Mouse (Mus musculus): Measurements from ENCODE around the gene Rab11fip4. TPM values are rescaled to one million over a fixed set of nuclear protein-coding genes. Genes with fewer than 3 reads are reported as not detected.

Rab11fip4 gene
- polyA plus RNA-seq, 1 experiment from 2014 or later, result 15.6 TPM

DNA sequence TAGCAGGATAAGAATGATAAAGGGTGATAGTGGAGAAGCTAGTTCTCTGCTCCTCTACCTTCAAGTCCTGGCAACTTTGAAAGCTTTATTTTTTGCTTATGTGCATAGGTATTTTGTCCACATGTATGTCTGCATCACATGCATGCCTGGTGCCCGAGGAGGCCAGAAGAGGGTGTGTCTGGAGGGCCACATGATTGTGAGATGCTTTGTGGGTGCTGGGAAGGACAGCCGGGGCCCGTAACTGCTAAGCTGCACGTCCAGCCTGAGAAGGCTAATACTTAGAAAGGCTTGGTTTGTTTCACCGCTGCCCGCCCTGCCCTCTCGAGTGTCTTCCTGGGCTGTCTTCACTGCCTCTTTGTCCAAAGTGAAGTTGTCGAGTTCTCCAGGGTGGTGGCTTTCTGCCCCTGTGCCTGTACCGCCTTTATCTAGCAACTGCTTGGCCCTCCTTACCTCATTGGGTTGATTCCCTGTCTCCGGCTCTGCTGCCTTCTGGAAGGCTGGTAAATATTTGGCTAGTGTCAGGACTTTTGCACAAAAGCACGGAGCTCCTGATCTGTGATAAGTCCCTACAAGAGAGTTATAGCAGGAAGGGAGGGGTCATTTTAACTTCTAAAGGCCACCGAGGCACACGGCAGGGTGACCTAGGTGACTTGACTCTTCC, 123.2 kb downstream of the Rab11fip4 start:
- DNase-seq (ENCODE audit: low spot score), result no peak
- no peak overlapping the region for H3K4me3 ChIP-seq
- WGBS, result 78% methylated on average over 13 of the region's 13 CpGs
- no peak overlapping the region for H3K27ac ChIP-seq
- H3K36me3 ChIP-seq, result no peaks in the 10 kb centered on the region
- H3K27me3 ChIP-seq (ENCODE audit: insufficient read depth, poor library complexity, severe bottlenecking), result peaks cover 58% of the 10 kb centered on the region
- peaks cover 53% of the 10 kb centered on the region for H3K4me1 ChIP-seq (replicated peaks)
- H3K9me3 ChIP-seq, result no peaks in the 10 kb centered on the region

GRCm38 (mm10) chr11:79714743-79715110, 123.7 kb downstream of the Rab11fip4 start:
- H3K4me3 ChIP-seq, result no peak overlapping the region
- no peaks in the 10 kb centered on the region for H3K36me3 ChIP-seq
- H3K9me3 ChIP-seq, result no peaks in the 10 kb centered on the region
- WGBS, result 86% methylated on average over 6 of the region's 6 CpGs
- no peak for DNase-seq (ENCODE audit: low spot score)
- peaks cover 53% of the 10 kb centered on the region for H3K4me1 ChIP-seq (replicated peaks)
- H3K27ac ChIP-seq, result no peak overlapping the region
- H3K27me3 ChIP-seq (ENCODE audit: insufficient read depth, poor library complexity, severe bottlenecking), result peaks cover 53% of the 10 kb centered on the region

GRCm38 (mm10) chr11:79715316-79715715, 124.3 kb downstream of the Rab11fip4 start:
- 78% methylated on average over 8 of the region's 8 CpGs for WGBS

GRCm38 (mm10) chr11:79715733-79716452, 124.9 kb downstream of the Rab11fip4 start:
- H3K27ac ChIP-seq, result no peak overlapping the region; the same call in 1 of the 2 replicates
- peaks cover 52% of the 10 kb centered on the region for H3K4me1 ChIP-seq (replicated peaks)
- H3K9me3 ChIP-seq, result no peaks in the 10 kb centered on the region
- DNase-seq (ENCODE audit: low spot score), result no peak
- H3K27me3 ChIP-seq (ENCODE audit: insufficient read depth, poor library complexity, severe bottlenecking), result peaks cover 42% of the 10 kb centered on the region
- no peaks in the 10 kb centered on the region for H3K36me3 ChIP-seq
- H3K4me3 ChIP-seq, result no peak overlapping the region
- 86% methylated on average over 6 of the region's 6 CpGs for WGBS

More at GRCm38 (mm10) chr11:79715316-79715715, 124.3 kb downstream of the Rab11fip4 start:
- Histone ChIP-seq H3K27ac (no peak overlapping the region), H3K9me3 (no peaks in the 10 kb centered on the region), H3K36me3 (no peaks in the 10 kb centered on the region), H3K4me1 (replicated peaks) (peaks cover 52% of the 10 kb centered on the region), H3K4me3 (no peak overlapping the region), H3K27me3 (ENCODE audit: insufficient read depth, poor library complexity, severe bottlenecking) (peaks cover 47% of the 10 kb centered on the region)
- no peak for DNase-seq (ENCODE audit: low spot score)

DNA sequence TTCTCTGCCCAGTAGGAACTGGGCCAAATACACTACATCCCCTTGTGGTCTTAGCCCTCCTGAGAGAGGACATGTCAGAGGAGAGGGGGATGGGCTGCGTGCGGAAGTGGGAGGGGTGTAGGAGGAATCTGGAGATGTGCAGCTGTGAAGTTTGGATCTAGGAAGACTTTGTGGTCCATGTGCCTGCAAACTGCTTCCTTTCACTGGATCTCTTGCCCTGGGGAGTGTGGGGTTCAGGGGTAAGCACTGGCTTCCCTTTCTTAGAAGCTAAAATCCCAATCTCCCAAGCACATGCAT, 125.4 kb downstream of the Rab11fip4 start:
- Histone ChIP-seq H3K4me1 (replicated peaks) (peaks cover 47% of the 10 kb centered on the region), H3K9me3 (no peaks in the 10 kb centered on the region), H3K4me3 (no peak overlapping the region), H3K36me3 (no peaks in the 10 kb centered on the region), H3K27me3 (ENCODE audit: insufficient read depth, poor library complexity, severe bottlenecking) (peaks cover 37% of the 10 kb centered on the region), H3K27ac (no peak overlapping the region; the same call in 1 of the 2 replicates)
- no peak for DNase-seq (ENCODE audit: low spot score)
- WGBS, result 77% methylated on average over 2 of the region's 2 CpGs

DNA sequence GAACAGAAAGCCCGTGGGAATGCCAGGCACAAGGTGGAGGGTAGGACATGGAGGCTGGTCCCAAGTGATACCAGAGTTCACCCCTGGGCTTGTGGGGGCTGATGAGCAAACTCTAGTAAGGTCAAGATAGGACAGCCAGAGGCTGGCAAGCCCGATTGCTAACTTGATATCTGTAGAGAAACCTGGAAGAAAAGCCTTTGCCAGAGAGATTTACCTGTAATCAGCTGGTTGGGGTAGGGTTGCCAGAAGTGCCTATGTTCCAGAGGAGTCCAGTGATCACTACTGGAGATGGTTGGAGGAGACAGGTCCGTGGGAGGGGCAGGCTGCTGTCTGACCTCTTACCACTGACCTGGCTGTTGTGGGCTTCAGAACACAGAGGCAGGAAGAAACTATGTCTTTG, 126.3 kb downstream of the Rab11fip4 start:
- Histone ChIP-seq H3K36me3 (no peaks in the 10 kb centered on the region), H3K4me3 (no peak overlapping the region), H3K27me3 (ENCODE audit: insufficient read depth, poor library complexity, severe bottlenecking) (peaks cover 28% of the 10 kb centered on the region), H3K9me3 (no peaks in the 10 kb centered on the region), H3K27ac (no peak overlapping the region), H3K4me1 (replicated peaks) (peaks cover 38% of the 10 kb centered on the region)
- no peak for DNase-seq (ENCODE audit: low spot score)
- WGBS, result 74% methylated on average over 3 of the region's 3 CpGs

- peaks cover 36% of the 10 kb centered on the region for H3K4me1 ChIP-seq (replicated peaks)
- peaks cover 23% of the 10 kb centered on the region for H3K27me3 ChIP-seq (ENCODE audit: insufficient read depth, poor library complexity, severe bottlenecking)
- DNase-seq (ENCODE audit: low spot score), result no peak
- no peaks in the 10 kb centered on the region for H3K9me3 ChIP-seq
- no peak overlapping the region for H3K27ac ChIP-seq
- no peaks in the 10 kb centered on the region for H3K36me3 ChIP-seq
- WGBS, result 84% methylated on average over 7 of the region's 7 CpGs
- no peak overlapping the region for H3K4me3 ChIP-seq
Observed at GRCm38 (mm10) chr11:79717801-79718200, 126.8 kb downstream of the Rab11fip4 start.

DNA sequence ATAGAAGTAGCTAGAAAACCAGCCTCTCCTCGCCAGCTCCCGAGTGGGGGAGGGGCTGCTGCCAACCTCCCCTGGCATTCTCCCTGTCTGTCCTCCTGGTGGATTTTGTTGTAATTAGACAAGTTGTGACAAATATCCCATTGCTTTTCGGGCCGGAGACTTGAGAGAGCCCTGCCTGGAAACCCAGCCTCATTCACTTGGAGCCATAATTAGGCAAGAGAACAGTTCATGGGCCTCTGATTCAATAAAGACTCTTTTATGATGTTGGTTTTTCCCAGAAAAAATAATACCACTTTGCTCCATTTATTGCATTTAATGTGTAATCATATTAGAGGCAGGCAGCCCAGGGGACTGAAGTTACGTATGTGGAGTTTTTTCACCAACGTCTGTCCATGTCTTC, 127.2 kb downstream of the Rab11fip4 start:
- peaks cover 19% of the 10 kb centered on the region for H3K27me3 ChIP-seq (ENCODE audit: insufficient read depth, poor library complexity, severe bottlenecking)
- H3K9me3 ChIP-seq, result no peaks in the 10 kb centered on the region
- no peak overlapping the region for H3K27ac ChIP-seq
- WGBS, result 74% methylated on average over 6 of the region's 6 CpGs
- no peak for DNase-seq (ENCODE audit: low spot score)
- no peaks in the 10 kb centered on the region for H3K36me3 ChIP-seq
- H3K4me1 ChIP-seq (replicated peaks), result peaks cover 36% of the 10 kb centered on the region
- H3K4me3 ChIP-seq, result no peak overlapping the region

DNA sequence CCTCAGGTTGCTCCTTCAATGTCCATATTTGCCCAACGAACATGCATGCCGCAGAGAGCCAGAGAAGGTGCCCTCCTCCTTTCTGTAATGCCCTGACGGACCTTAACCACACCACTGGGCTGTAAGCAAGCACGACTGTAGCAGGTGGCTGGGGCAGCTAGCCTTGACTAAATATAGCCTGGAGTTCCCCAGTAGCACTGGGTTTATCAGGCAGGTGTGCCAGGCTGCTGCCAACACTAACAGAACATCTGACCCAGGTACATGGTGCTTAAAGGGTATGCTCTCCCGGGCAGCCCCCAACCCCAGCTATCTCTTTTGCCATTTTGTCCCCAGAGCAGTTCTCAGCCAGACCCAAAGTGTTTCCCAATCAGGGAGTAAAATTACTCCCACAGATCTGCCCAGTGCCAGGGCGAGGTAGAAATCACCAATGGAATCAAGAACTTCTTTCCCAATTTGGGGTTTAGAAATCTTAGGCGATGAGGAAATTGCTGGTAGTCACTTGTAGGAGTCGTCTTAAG, 127.9 kb downstream of the Rab11fip4 start:
- WGBS, result 90% methylated on average over 8 of the region's 8 CpGs
- H3K9me3 ChIP-seq, result no peaks in the 10 kb centered on the region
- DNase-seq (ENCODE audit: low spot score), result no peak
- no peak overlapping the region for H3K4me3 ChIP-seq
- H3K4me1 ChIP-seq (replicated peaks), result peaks cover 34% of the 10 kb centered on the region
- peaks cover 12% of the 10 kb centered on the region for H3K27me3 ChIP-seq (ENCODE audit: insufficient read depth, poor library complexity, severe bottlenecking)
- no peaks in the 10 kb centered on the region for H3K36me3 ChIP-seq
- no peak overlapping the region for H3K27ac ChIP-seq

DNA sequence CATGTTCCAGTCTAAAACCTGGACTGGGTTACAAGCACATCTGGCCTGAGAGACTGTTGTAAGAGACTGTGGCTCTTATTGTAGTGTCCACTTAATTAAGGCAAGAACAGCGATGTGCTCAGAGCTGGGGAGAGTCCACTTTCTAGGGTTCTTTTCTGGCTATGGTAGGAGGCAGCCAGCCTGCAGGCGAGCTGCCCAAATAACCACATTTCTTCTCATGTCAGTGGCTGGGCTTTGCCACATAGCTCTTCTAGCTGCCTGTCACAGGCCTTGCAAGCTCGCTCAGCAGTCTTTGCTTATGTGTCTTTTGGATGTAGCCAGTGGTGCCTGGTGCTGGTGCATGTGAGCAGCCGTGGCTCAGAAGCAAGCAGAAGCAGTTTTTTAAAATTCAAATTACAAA, 129.7 kb downstream of the Rab11fip4 start:
- no peak overlapping the region for H3K4me3 ChIP-seq
- WGBS, result 78% methylated on average over 4 of the region's 4 CpGs

DNA sequence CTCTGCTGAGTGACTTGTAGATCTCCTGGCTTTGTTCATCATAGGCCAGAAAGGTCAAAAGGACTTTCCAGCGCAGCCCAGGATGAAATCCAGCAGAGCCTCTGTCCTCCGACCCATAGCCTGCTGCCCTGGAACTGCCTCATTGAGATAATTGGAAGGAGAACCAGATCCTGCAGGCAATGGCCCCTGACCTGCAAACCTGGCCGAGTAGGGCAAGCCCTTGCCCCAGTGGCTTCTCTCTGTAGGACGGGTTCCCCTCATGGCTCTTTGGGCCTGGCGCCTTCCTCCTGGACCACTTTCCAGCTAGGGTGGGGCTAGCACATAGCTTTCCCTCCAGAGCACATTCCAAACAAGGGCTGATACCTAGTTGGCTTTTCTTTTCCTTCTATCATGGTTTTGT, 131.8 kb downstream of the Rab11fip4 start:
- Histone ChIP-seq H3K27me3 (ENCODE audit: insufficient read depth, poor library complexity, severe bottlenecking) (no peaks in the 10 kb centered on the region), H3K27ac (no peak overlapping the region), H3K4me3 (no peak overlapping the region), H3K36me3 (no peaks in the 10 kb centered on the region), H3K9me3 (no peaks in the 10 kb centered on the region), H3K4me1 (replicated peaks) (peaks cover 15% of the 10 kb centered on the region)
- 82% methylated on average over 5 of the region's 5 CpGs for WGBS
- DNase-seq (ENCODE audit: low spot score), result no peak

More for the DNA sequence above, 129.7 kb downstream of the Rab11fip4 start:
- DNase-seq (ENCODE audit: low spot score), result no peak
- no peak overlapping the region for H3K27ac ChIP-seq
- H3K36me3 ChIP-seq, result no peaks in the 10 kb centered on the region
- H3K4me1 ChIP-seq (replicated peaks), result peaks cover 31% of the 10 kb centered on the region
- H3K9me3 ChIP-seq, result no peaks in the 10 kb centered on the region
- H3K27me3 ChIP-seq (ENCODE audit: insufficient read depth, poor library complexity, severe bottlenecking), result peaks cover 5% of the 10 kb centered on the region; the same call in 1 of the 2 replicates

DNA sequence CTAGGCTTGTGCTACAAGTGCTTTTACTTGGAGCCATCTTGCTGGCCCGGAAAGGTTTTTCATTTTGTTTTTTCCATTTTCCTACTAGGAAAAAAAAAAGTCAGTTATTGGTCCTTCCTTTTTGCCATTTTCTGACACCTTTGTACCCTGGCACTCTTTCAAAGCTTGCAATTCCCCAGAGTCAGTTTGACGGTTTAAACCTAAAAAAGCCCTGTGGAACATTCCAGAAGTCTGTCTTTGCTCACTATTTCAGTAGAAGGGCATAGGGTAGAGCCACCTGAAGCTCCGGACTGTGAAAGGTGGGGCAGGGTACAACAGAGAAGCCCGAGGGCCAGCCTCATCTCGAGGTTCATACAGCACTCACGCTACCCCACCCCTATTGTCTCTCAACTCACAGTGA, 134.0 kb downstream of the Rab11fip4 start:
- no peak overlapping the region for H3K4me3 ChIP-seq
- 92% methylated on average over 6 of the region's 6 CpGs for WGBS
- H3K9me3 ChIP-seq, result no peaks in the 10 kb centered on the region
- H3K27ac ChIP-seq, result no peak overlapping the region
- peaks cover 9% of the 10 kb centered on the region for H3K4me1 ChIP-seq (replicated peaks)
- no peaks in the 10 kb centered on the region for H3K27me3 ChIP-seq (ENCODE audit: insufficient read depth, poor library complexity, severe bottlenecking)
- DNase-seq (ENCODE audit: low spot score), result no peak
- no peaks in the 10 kb centered on the region for H3K36me3 ChIP-seq

All from hindbrain, embryonic 10.5 days (tissue).